Mouse (Mus musculus): Measurements from ENCODE around the gene Acox2.
"Not testable (repeated sequence)": the region's sequence is repeated elsewhere in the genome, so short reads cannot be mapped to it uniquely, and the experiment has no call there.

Gene Acox2

DNA sequence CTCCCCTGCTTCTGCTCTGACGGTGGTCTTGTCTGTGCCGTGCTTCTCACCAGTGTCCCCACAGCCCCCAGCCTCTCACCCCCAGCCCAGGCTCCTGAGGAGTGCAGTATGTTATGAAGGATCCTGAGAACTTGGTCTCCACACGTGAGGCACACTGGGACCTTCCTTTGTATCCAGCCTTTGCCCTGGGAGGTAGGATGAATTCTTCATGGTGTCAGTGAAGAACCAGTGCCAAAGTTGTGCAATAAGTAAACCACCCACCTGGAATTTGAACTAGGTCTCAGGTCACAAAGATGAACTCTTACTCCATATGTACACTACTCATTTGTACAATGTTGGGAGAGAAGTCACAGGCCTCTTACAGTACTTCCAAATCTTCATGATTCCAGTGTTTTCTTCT, at the start of gene Acox2:
Gene Acox2 (minus strand): TSS at position 188 of the 400 bp plus-strand sequence.
- no peak for DNase-seq

GRCm38 (mm10) chr14:8308650-8309049, 49.5 kb upstream of the Acox2 start:
- DNase-seq = no peak

GRCm38 (mm10) chr14:8306884-8307283, 47.7 kb upstream of the Acox2 start:
- no peak for DNase-seq

DNA sequence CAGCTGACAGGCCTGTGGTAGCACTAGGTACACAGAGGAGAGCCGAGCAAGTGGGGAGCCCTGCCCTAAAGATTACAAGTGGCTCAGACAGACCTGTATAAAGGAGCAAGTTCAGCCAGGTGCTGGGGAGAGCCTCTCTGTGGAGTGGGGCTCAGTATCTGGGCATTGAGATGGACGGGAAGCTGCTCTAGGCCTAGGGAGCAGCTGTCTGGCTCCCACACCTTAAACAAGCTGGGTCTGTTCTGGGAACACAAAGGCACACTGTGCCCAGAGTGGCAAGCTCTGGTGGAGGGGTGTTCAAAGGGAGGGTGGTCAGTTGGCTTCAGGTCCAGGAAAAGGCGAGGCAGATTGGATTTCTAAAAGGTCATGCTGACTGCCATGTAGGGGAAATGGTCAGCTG, 45.9 kb upstream of the Acox2 start:
- peak; percentile 48 for DNase-seq

GRCm38 (mm10) chr14:8304082-8304481, 44.9 kb upstream of the Acox2 start:
- no peak for DNase-seq

DNA sequence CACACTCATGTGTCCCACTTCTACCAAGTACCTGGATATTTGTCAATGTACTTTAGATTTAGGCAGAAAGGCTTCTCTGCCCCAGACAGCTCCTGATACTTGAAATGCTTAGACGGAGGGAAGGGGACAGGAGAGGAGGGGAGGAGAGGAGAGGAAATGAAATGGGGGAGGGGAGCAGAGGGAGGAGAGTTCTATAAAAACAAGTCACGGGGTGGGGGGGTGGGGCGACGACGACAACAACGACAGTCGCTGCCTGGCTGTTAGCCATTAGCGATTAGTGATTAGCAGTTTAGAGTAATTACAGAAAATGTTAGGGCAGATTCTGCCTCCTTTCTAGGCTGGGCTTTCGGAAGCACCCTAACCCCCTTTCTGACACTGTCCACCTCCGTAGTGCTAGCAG, 43.5 kb upstream of the Acox2 start:
- DNase-seq = no peak

DNA sequence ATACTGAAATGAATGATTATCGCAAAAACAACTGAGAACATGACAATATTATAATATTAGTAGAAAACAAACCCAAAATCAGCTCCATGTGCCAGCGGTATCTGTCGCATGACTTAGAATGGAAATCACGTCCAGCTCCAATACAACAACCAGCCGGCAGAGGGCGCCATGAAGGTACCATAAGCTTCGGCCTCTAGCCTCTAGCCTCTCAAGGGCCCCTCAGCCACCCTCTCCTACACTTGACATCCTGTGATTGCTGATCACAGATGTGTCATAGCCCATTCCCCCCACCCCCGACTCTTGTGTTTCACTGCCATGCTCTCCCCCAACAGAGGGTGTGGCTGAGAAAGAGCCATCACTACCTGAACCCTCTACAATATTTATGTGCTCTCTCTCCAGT, 41.1 kb upstream of the Acox2 start:
- peak; percentile 88 for DNase-seq

- peak; percentile 80 for DNase-seq
Measured at GRCm38 (mm10) chr14:8297889-8298293, 38.7 kb upstream of the Acox2 start.

DNA sequence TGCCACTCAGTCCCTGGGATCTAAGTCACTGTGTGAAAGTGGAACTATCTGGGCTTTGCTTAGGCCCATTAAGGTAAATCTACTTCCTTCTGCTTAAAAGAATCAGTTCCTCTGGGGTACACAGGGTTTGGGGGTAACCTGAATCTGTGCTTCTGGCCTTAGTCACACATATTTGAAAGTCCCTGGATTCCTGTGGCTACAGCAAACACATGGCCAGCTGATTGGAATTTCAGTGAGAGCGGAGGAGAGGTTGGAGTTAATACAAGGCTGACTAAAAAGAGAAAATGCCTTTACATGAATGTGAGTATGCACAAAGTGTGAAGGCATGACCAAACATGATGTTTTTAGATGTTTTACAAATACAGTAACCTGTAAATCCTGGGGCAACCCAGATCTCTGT, 35.1 kb upstream of the Acox2 start:
- no peak for DNase-seq

DNA sequence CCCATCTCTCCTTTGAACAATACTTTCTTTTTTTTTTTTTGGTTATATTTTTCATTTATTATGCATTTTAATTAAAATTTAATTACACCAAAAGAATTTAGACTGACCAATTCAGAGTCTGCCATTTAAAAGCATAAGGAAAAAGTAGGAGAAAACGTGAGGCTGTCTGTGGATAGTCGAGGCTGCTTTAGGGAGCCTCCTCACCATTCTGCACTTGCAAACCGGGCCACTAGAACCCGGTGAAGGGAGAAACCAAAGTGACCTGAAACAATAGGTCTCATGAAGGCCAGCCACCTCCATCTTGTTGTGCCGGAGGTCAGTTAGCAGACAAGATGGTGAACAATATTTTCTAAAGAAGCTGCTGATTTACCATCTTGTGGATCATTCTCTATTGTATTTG, 27.4 kb upstream of the Acox2 start:
- peak; percentile 50 for DNase-seq

DNA sequence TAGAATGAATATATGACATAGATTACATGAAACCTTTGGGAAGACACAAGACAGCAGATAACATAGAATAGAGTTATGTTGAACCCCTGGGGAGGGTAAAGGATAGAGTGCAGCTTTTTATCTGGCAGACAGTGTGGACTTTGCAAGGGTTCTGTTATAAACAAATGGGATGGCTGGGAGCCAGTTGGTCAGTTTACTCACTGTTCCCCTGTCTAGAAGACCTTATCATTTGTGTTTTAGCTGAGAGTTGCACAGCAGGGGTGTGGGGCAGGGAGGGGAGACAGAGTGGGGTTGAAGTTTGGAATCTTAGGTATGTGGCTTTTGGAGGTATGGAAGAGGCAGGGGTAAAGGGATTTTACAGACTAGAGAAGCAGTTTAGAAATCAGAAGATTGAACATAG, 24.6 kb upstream of the Acox2 start:
- no peak for DNase-seq

GRCm38 (mm10) chr14:8271281-8271680, 12.1 kb upstream of the Acox2 start:
- not testable (repeated sequence) for DNase-seq

GRCm38 (mm10) chr14:8264378-8264777, 5.2 kb upstream of the Acox2 start:
- no peak for DNase-seq

- DNase-seq = no peak
Measured at GRCm38 (mm10) chr14:8262242-8262641, 3.1 kb upstream of the Acox2 start.

DNA sequence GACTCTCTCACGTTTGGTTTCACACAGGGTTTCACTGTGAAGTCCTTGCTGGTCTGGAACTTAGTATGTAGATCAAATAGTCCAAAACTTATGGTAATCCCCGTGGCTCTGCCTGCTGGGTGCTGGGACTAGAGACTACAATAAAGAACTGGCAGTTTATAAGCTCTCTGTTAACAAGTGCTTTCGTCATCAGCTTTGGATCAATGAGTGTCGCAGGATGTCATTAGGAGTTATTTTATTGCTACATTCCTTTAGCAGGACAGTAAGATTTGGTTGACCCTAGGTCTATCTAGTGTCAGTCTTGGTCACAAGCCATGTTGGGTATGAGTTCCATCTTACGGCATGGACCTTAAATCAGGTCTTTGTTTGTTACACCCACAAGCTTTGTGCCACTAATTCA, 1.1 kb upstream of the Acox2 start:
- DNase-seq = no peak

GRCm38 (mm10) chr14:8258752-8259151, 401 bp downstream of the Acox2 start:
- DNase-seq = peak; percentile 69

- DNase-seq = no peak
Measured at GRCm38 (mm10) chr14:8258335-8258627, 872 bp downstream of the Acox2 start.

DNA sequence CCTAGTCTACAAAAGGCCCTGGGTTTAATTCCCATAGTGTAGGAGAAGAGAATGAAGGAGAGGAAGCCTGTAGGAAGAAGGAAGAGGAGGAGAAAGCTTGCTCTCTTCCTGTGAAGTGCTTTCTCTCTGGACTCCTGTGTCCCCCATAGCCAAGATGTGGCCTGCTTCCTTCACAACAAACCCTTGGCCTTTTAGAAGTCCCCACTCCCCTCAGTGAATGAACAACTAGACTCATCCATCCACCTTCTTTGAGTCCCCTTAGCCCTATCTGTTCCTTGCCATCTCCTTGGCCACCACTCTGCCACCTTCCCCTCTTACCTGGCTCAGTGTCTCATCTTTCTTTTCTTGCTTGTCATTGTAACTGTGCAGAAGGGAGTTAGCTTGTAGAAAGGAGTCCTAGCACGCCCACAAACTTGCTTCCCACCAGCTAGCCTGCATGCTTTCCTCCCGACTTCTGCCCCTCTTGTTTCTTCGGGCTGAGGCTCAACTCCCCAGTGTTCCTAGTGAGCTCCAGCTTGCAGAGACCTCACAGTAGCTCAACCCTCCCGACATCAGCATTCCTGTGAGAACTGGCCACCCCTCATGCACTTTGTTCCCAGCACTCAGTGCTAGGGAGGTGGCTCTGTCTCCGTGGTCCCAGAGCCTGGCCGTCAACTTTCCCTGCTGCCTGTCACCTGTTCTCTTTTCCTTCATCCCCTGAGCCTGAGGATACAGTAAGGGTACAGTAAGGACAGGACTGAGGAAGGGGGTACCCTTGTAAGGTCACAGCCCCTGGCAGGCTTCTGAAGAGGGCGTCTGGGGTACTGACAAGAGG, 1.4 kb downstream of the Acox2 start:
- DNase-seq = no peak

- DNase-seq = no peak
Measured at GRCm38 (mm10) chr14:8256881-8257280, 2.3 kb downstream of the Acox2 start.

- DNase-seq = no peak
Measured at GRCm38 (mm10) chr14:8256072-8256471, 3.1 kb downstream of the Acox2 start.

DNA sequence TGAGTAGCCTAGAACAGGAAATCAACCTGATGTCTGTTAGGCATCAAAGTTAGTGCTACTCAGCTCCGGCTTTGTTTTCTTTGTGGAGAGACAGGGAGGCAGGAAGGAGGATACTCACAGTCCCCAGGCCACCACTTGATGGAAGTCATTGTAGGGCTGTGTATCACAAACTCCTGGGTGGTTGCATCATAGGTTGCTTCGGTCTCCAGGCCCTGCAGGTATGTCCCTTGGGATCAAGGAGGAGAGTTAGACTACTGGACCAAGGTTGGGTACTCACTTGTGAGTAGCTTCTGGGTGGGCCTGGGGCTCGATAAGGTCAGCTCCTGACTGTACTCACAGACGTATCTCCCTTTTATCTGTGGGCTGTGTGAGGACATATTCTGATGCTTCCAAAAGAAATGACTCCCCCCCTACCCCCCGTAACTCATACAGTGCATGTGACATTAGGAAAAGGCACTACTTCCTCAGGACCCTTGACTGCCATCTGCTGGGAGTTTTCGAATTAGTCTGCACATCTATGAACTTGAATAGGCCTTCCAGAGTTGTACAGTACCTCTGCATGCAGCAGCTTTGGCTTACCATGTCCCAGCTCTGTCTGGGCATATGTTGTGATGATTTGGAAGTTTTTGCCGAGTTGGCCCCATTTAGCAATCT, 4.0 kb downstream of the Acox2 start:
- peak; percentile 83 for DNase-seq

DNA sequence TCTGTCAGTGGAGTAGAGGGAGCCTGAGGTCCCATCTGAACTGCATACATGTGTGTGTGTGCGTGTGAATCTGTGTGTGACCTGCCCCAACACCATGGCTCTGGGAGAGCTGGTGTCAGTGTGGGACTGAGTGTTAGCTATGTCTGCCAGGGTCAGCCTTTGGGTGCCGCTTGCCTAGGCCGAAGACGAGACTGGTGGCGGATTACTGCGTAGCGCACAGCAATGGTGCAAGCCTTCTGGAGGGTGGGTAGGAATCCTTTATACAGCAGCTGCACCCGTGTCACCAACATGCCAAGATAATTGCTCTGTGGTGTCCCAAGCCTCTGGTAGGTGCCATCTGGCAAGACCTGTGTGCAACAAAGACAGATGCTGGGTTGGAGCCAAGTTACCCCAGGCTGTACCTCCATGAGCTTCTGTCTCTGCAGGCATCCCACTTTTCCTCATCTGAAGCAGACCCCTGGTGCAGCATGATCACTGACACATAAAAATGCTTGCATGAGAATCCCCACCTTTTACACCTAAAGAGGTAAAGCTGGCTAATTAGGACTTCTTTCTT, 7.7 kb downstream of the Acox2 start:
- DNase-seq = no peak

GRCm38 (mm10) chr14:8250141-8250871, 8.8 kb downstream of the Acox2 start:
- no peak for DNase-seq

GRCm38 (mm10) chr14:8249206-8249605, 9.9 kb downstream of the Acox2 start:
- no peak for DNase-seq
